Mouse (Mus musculus): ENCODE results near the gene Cnot6l. TPM values are rescaled to one million over a fixed set of nuclear protein-coding genes. Genes with fewer than 3 reads are reported as not detected.

Cnot6l gene
- total RNA-seq, 2 experiments from 2014 or later = 54.2 to 58.0 TPM

Other genes starting within 250 kb of the Cnot6l start
- gene Cxcl13, start 207.2 kb downstream of the Cnot6l start, total RNA-seq (2021) = not detected
- 10 to 100 TPM; 21.0 to 21.9 TPM for gene Mrpl1, start 45.3 kb upstream of the Cnot6l start, total RNA-seq (2021)
- gene Fras1, start 209.8 kb upstream of the Cnot6l start, total RNA-seq (2021) = 10 to 100 TPM; 22.8 to 30.6 TPM